Mouse (Mus musculus) brain, embryonic 14.5 days (tissue): Measurements from ENCODE around the gene Palld.

Experiments used
- CTCF ChIP-seq: fragments of 200-500 bp; IDR thresholded peaks from 2 replicates; pipeline ENCODE4 v1.5.1; 2012; ENCODE audit warnings: inconsistent platforms, mild to moderate bottlenecking, moderate library complexity, borderline replicate concordance; ENCODE audit not compliant: insufficient read depth, insufficient read length; ENCODE audit errors: extremely low read depth
- POLR2A ChIP-seq: fragments of 200-500 bp; IDR thresholded peaks from 2 replicates; pipeline ENCODE4 v1.6.1; 2012; ENCODE audit warnings: mild to moderate bottlenecking, inconsistent platforms, borderline replicate concordance; ENCODE audit not compliant: poor library complexity, insufficient read depth, insufficient read length, severe bottlenecking; ENCODE audit errors: extremely low read depth

GRCm38 (mm10) chr8:61516745-61517501, 385.6 kb downstream of the Palld start:
- TF ChIP-seq CTCF (no peak), POLR2A (no peak)
